Mouse (Mus musculus) spleen, postnatal 10 days (tissue): Measurements from ENCODE around the gene Tas2r110.

Experiments
- DNase-seq, 2 experiments: peaks; one replicate each; pipeline ENCODE4 v3.0.0; 2021 to 2022; ENCODE audit warnings: low spot score in 2 of 2

The Tas2r110 gene

DNA sequence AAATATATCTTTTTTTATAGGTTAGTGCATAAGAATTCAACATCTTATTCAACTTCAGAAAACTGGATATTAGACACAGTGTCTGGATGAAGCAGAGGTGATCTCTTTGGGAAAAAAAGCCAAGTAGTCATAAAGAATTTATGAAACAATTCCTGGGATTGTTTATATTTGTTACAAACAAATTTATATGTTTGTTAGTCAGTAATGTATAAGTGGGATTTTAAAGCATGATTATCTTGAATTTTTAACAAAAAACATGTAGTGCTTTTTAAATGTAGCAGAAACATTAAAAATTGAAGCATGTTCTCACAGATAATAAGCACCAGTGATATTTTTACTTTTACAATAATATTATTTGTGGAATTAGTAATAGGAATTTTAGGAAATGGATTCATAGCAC lies at the start of gene Tas2r110:
Tas2r110 (plus strand) TSS at position 301 of the 400 bp plus-strand sequence.
- no peak for DNase-seq

DNA sequence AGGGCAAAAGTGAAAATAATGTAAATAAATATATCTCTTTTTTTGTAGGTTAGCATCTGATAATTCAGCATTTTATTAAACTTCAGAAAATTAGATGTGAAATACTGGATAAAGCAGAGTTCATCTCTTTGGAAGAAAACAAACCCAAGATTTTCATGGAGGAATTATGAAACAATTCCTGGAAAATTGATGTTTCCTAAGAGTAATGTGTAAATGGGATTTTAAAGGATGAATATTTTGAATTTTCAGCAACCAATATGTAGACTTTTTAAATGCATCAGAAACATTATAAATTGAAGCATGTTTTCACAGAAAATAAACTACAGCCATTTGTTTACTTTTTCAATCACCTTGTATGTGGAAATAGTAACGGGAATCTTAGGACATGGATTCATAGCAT lies 21.0 kb upstream of the Tas2r110 start, which contains the start of gene Tas2r123:
Tas2r123 (plus strand) TSS at position 301 of the 400 bp plus-strand sequence.
- DNase-seq: no peak

GRCm38 (mm10) chr6:132855138-132855537 lies 12.7 kb upstream of the Tas2r110 start, which contains the start of gene Tas2r116:
Gene Tas2r116, plus strand, starts transcription at chr6:132855438.
- no peak for DNase-seq

- DNase-seq: no peak
Measured at GRCm38 (mm10) chr6:132892711-132893110, 24.9 kb downstream of the Tas2r110 start, which contains the start of gene Tas2r113. Gene Tas2r113, plus strand, starts transcription at chr6:132893011.

DNA sequence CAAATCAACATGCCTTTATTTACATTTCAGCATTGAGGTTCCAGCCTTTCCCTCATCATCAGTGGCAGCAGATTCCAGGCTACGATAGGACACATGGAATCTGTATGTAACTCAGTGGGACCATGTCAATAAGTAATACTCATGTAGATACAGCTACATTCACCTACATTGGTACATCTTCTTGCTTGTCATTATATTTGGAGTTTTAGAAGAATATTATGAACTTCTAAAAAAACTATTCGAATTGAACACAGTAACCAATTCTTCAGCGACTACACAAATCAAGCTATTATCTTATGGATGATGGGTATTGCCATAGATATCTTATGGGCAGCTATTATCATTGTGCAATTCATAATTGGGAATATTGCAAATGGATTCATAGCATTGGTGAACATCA lies 41.5 kb downstream of the Tas2r110 start, which contains the start of gene Tas2r125:
Tas2r125 (plus strand) TSS at position 301 of the 400 bp plus-strand sequence.
- DNase-seq: no peak
